ENCODE assay signal across 15 mouse cellular contexts in genomic region chr13:89007696-89008427, GRCm38 (mm10).
"Had no signal": no experiment of that assay in that cellular context is flagged by ENCODE, and none has a peak within 500 bp of the region (broad histone marks: within the 10 kb centered on the region; RNA-seq: fewer than 3 reads in every experiment).

No protein-coding gene starts in this region.

- DNase-seq: kidney, adult 8-10 months; kidney, postnatal 14 days; kidney, postnatal 4 days; liver, embryonic 13.5 days; lung, adult 2 months; lung, postnatal 14 days; lung, postnatal 4 days; right cerebral cortex, adult 18-20 months; right cerebral cortex, postnatal 14 days; right cerebral cortex, postnatal 4 days; thymus, postnatal 25 days had no signal

- H3K36me3 ChIP-seq: liver, embryonic 13.5 days; midbrain, embryonic 13.5 days; neural tube, embryonic 12.5 days; neural tube, embryonic 15.5 days; stomach, embryonic 15.5 days had no signal

- H3K9ac ChIP-seq: liver, embryonic 13.5 days; midbrain, embryonic 13.5 days; neural tube, embryonic 12.5 days; neural tube, embryonic 15.5 days; stomach, embryonic 15.5 days had no signal

- H3K9me3 ChIP-seq: liver, embryonic 13.5 days; midbrain, embryonic 13.5 days; neural tube, embryonic 12.5 days; neural tube, embryonic 15.5 days; stomach, embryonic 15.5 days had no signal

- H3K4me2 ChIP-seq: liver, embryonic 13.5 days; midbrain, embryonic 13.5 days; neural tube, embryonic 12.5 days; neural tube, embryonic 15.5 days; stomach, embryonic 15.5 days had no signal

- H3K4me3 ChIP-seq: liver, embryonic 13.5 days; midbrain, embryonic 13.5 days; neural tube, embryonic 12.5 days; neural tube, embryonic 15.5 days; stomach, embryonic 15.5 days had no signal

- H3K27ac ChIP-seq: liver, embryonic 13.5 days; midbrain, embryonic 13.5 days; neural tube, embryonic 12.5 days; neural tube, embryonic 15.5 days; stomach, embryonic 15.5 days had no signal

- H3K27me3 ChIP-seq: liver, embryonic 13.5 days; midbrain, embryonic 13.5 days; neural tube, embryonic 12.5 days; neural tube, embryonic 15.5 days; stomach, embryonic 15.5 days had no signal

- H3K4me1 ChIP-seq: liver, embryonic 13.5 days; midbrain, embryonic 13.5 days; neural tube, embryonic 12.5 days; neural tube, embryonic 15.5 days; stomach, embryonic 15.5 days had no signal

- ATAC-seq: midbrain, embryonic 13.5 days had no signal
